Comparison of ENCODE assay signal across 8 mouse cellular contexts in genomic region chr11:83019561-83020519, GRCm38 (mm10). TPM values are rescaled to one million over a fixed set of nuclear protein-coding genes. Genes with fewer than 3 reads are reported as not detected.
DNase-seq lines count a peak whose midpoint lies in the region; ATAC-seq and TF ChIP-seq lines count a peak whose summit lies in the region.
"Not testable (repeated sequence)": the region's sequence is repeated elsewhere in the genome, so short reads cannot be mapped to it uniquely, and the experiment has no call there.
"Had no signal": no experiment of that assay in that cellular context is flagged by ENCODE, and none has a peak within 500 bp of the region (broad histone marks: within the 10 kb centered on the region; RNA-seq: fewer than 3 reads in every experiment).

No protein-coding gene starts in this region.

- DNase-seq in adrenal gland, postnatal 14 days = peak; percentile 20
- not testable (repeated sequence) for DNase-seq in stomach, postnatal 0 days (ENCODE audit: low spot score)

- peak; percentile 30 for ATAC-seq in CD4-positive, CD25-positive, alpha-beta regulatory T cell, adult 4 months
- ATAC-seq in heart, embryonic 12.5 days (ENCODE audit: insufficient number of reproducible peaks, low FRiP score); intestine, postnatal 0 days; liver, embryonic 16.5 days (ENCODE audit: low read depth); stomach, postnatal 0 days (ENCODE audit: low FRiP score, low TSS enrichment): not testable (repeated sequence)
- 0 out of 2 replicates have a peak, but pooled peaks have one; percentile 14 for ATAC-seq in monocyte, adult 5-6 weeks (replicated peaks; ENCODE audit: insufficient number of reproducible peaks, low FRiP score, low TSS enrichment, poor library complexity, severe bottlenecking)

- WGBS in heart, embryonic 12.5 days = 72% methylated on average over 18 of the region's 18 CpGs
- 80% methylated on average over 18 of the region's 18 CpGs for WGBS in intestine, postnatal 0 days
- 59% methylated on average over 18 of the region's 18 CpGs for WGBS in liver, embryonic 16.5 days (ENCODE audit: insufficient replicate concordance)
- 64% methylated on average over 18 of the region's 18 CpGs for WGBS in stomach, postnatal 0 days

- not testable (repeated sequence) for H3K4me1 ChIP-seq in heart, embryonic 12.5 days (replicated peaks); intestine, postnatal 0 days (replicated peaks; ENCODE audit: control insufficient read depth, insufficient read depth, low read length); liver, embryonic 16.5 days (ENCODE audit: control insufficient read depth, low read depth, low read length); stomach, postnatal 0 days (replicated peaks; ENCODE audit: control insufficient read depth, insufficient read depth)

- not testable (repeated sequence) for H3K27me3 ChIP-seq in heart, embryonic 12.5 days (replicated peaks); intestine, postnatal 0 days (replicated peaks; ENCODE audit: control insufficient read depth, insufficient read depth, low read length); liver, embryonic 16.5 days (ENCODE audit: control insufficient read depth, insufficient read depth, low read depth, low read length); stomach, postnatal 0 days (ENCODE audit: control insufficient read depth, insufficient read depth, low read length)

- H3K4me2 ChIP-seq in heart, embryonic 12.5 days = peak overlapping the region; percentile 29; the same call in 1 of the 2 replicates
- H3K4me2 ChIP-seq in intestine, postnatal 0 days (replicated peaks; ENCODE audit: low read depth) = peak overlapping the region; percentile 33
- H3K4me2 ChIP-seq in liver, embryonic 16.5 days (ENCODE audit: low read depth, low read length) = peak overlapping the region; percentile 37
- peak overlapping the region; percentile 18 for H3K4me2 ChIP-seq in stomach, postnatal 0 days (replicated peaks; ENCODE audit: low read depth)

- TF ChIP-seq CTCF in intestine, postnatal 0 days (IDR thresholded peaks at IDR 0.05; ENCODE audit: low read depth); stomach, postnatal 0 days (IDR thresholded peaks at IDR 0.05; ENCODE audit: low read depth): not testable (repeated sequence)

- H3K4me3 ChIP-seq in heart, embryonic 12.5 days; intestine, postnatal 0 days (ENCODE audit: low read depth, low read length); stomach, postnatal 0 days (ENCODE audit: low read depth, low read length): not testable (repeated sequence)
- H3K4me3 ChIP-seq in liver, embryonic 16.5 days (ENCODE audit: low read depth, low read length) = peak overlapping the region; percentile 17; the same call in 1 of the 2 replicates

- not testable (repeated sequence) for H3K36me3 ChIP-seq in heart, embryonic 12.5 days; intestine, postnatal 0 days (ENCODE audit: control insufficient read depth, insufficient read depth); liver, embryonic 16.5 days (ENCODE audit: control insufficient read depth, insufficient read depth); stomach, postnatal 0 days (ENCODE audit: control insufficient read depth, insufficient read depth, low read length)

- H3K9ac ChIP-seq in heart, embryonic 12.5 days; intestine, postnatal 0 days (ENCODE audit: low read depth, low read length); liver, embryonic 16.5 days (ENCODE audit: low read depth, low read length); stomach, postnatal 0 days (ENCODE audit: low read length): not testable (repeated sequence)

- not testable (repeated sequence) for H3K27ac ChIP-seq in heart, embryonic 12.5 days (ENCODE audit: poor library complexity, severe bottlenecking); intestine, postnatal 0 days (ENCODE audit: low read depth, low read length); stomach, postnatal 0 days (replicated peaks)
- H3K27ac ChIP-seq in liver, embryonic 16.5 days (ENCODE audit: low read length) = peak overlapping the region; percentile 24; the same call in 1 of the 2 replicates

- not testable (repeated sequence) for H3K9me3 ChIP-seq in heart, embryonic 12.5 days (replicated peaks); intestine, postnatal 0 days (ENCODE audit: control insufficient read depth); liver, embryonic 16.5 days (replicated peaks; ENCODE audit: control insufficient read depth, low read length); stomach, postnatal 0 days (ENCODE audit: control insufficient read depth, low read length)

- not testable (repeated sequence) for TF ChIP-seq EP300 in stomach, postnatal 0 days (optimal IDR thresholded peaks at IDR 0.05)

RNA-seq across cellular contexts. Expression of gene Slfn8, which starts 0.8 kb away (rescaled TPM):
- polyA plus RNA-seq in CD4-positive, CD25-positive, alpha-beta regulatory T cell, adult 4 months (2017; shearing (Covaris generic)) = 100 to 1,000 TPM; 109 to 141 TPM
- 0.93 and 2.1 TPM in 2 replicates for total RNA-seq in adrenal gland, postnatal 14 days (2021)
- 0.26 and 0.36 TPM in 2 replicates for polyA plus RNA-seq in heart, embryonic 12.5 days (2016; fragmentation: Nextera tagmentation; extraction: Ambion mirVana)
- 0.25 and 0.30 TPM in 2 replicates for polyA plus RNA-seq in intestine, postnatal 0 days (2015; fragmentation: Nextera tagmentation; extraction: Ambion mirVana)
- polyA plus RNA-seq in liver, embryonic 16.5 days (2015; fragmentation: Nextera tagmentation; extraction: Ambion mirVana) = 0.40 and 0.51 TPM in 2 replicates
- 32.7 to 79.3 TPM (median 34.1 TPM) in 3 replicates for total RNA-seq in monocyte, adult 5-6 weeks (2017)
- 0.33 and 0.35 TPM in 2 replicates for polyA plus RNA-seq in stomach, postnatal 0 days (2015; fragmentation: Nextera tagmentation; extraction: Ambion mirVana)
- polyA plus RNA-seq: G1E had no signal

RNA-seq across cellular contexts. Expression of gene Slfn9, which starts 28.2 kb away (rescaled TPM):
- 10 to 100 TPM; 10.7 to 17.9 TPM for polyA plus RNA-seq in CD4-positive, CD25-positive, alpha-beta regulatory T cell, adult 4 months (2017; shearing (Covaris generic))
- 10.8 and 10.9 TPM in 2 replicates for total RNA-seq in adrenal gland, postnatal 14 days (2021)
- 19.9 and 20.3 TPM in 2 replicates for polyA plus RNA-seq in heart, embryonic 12.5 days (2016; fragmentation: Nextera tagmentation; extraction: Ambion mirVana)
- 5.0 and 5.6 TPM in 2 replicates for polyA plus RNA-seq in intestine, postnatal 0 days (2015; fragmentation: Nextera tagmentation; extraction: Ambion mirVana)
- polyA plus RNA-seq in liver, embryonic 16.5 days (2015; fragmentation: Nextera tagmentation; extraction: Ambion mirVana) = 4.5 and 5.6 TPM in 2 replicates
- 7.5 to 17.2 TPM (median 7.7 TPM) in 3 replicates for total RNA-seq in monocyte, adult 5-6 weeks (2017)
- polyA plus RNA-seq in stomach, postnatal 0 days (2015; fragmentation: Nextera tagmentation; extraction: Ambion mirVana) = 4.4 and 5.1 TPM in 2 replicates
- polyA plus RNA-seq: G1E had no signal

RNA-seq across cellular contexts. Expression of gene Slfn2, which starts 45.1 kb away (rescaled TPM):
- polyA plus RNA-seq in CD4-positive, CD25-positive, alpha-beta regulatory T cell, adult 4 months (2017; shearing (Covaris generic)) = 100 to 1,000 TPM; 806 to 834 TPM
- 4.1 and 15.8 TPM in 2 replicates for total RNA-seq in adrenal gland, postnatal 14 days (2021)
- 2.6 and 3.4 TPM in 2 replicates for polyA plus RNA-seq in heart, embryonic 12.5 days (2016; fragmentation: Nextera tagmentation; extraction: Ambion mirVana)
- 21.0 and 21.5 TPM in 2 replicates for polyA plus RNA-seq in intestine, postnatal 0 days (2015; fragmentation: Nextera tagmentation; extraction: Ambion mirVana)
- polyA plus RNA-seq in liver, embryonic 16.5 days (2015; fragmentation: Nextera tagmentation; extraction: Ambion mirVana) = 11.2 and 11.7 TPM in 2 replicates
- 546 to 771 TPM (median 642 TPM) in 3 replicates for total RNA-seq in monocyte, adult 5-6 weeks (2017)
- polyA plus RNA-seq in stomach, postnatal 0 days (2015; fragmentation: Nextera tagmentation; extraction: Ambion mirVana) = 22.1 and 23.1 TPM in 2 replicates

Comparison
In these comparisons a context has a peak if more than half of its experiments do, and no peak if none do; other contexts are left out.
1. RNA of gene Slfn8, which starts 0.8 kb away (polyA plus RNA-seq): 109 to 141 TPM in CD4-positive, CD25-positive, alpha-beta regulatory T cell, adult 4 months; 0.40 to 0.51 TPM in liver, embryonic 16.5 days, 0.33 to 0.35 TPM in stomach, postnatal 0 days, 0.25 to 0.30 TPM in intestine, postnatal 0 days and 0.26 to 0.36 TPM in heart, embryonic 12.5 days; every median in the first group is over 10 times any median in the second.
2. RNA of gene Slfn2, which starts 45.1 kb away (polyA plus RNA-seq): 806 to 834 TPM in CD4-positive, CD25-positive, alpha-beta regulatory T cell, adult 4 months; 22.1 to 23.1 TPM in stomach, postnatal 0 days, 21.0 to 21.5 TPM in intestine, postnatal 0 days, 11.2 to 11.7 TPM in liver, embryonic 16.5 days and 2.6 to 3.4 TPM in heart, embryonic 12.5 days; every median in the first group is over 10 times any median in the second.
3. Peak in every context shown above with its lines, with median percentiles within 50 percentile points of each other: H3K4me2 ChIP-seq.